Mouse (Mus musculus) kidney, adult 2 months (tissue): Measurements from ENCODE around the gene Zfp57.

Experiments
- CTCF ChIP-seq: fragments of 200-500 bp; conservative IDR thresholded peaks from 2 replicates; pipeline ENCODE4 v1.5.1; 2011; ENCODE audit warnings: low read depth, mild to moderate bottlenecking, control low read depth, low read length, moderate library complexity, mixed read lengths; ENCODE audit not compliant: insufficient read depth, insufficient read length
- POLR2A ChIP-seq: fragments of 200-500 bp; IDR thresholded peaks from one replicate; pipeline ENCODE4 v1.6.1; 2011; ENCODE audit warnings: low read depth, low read length, control low read depth

DNA sequence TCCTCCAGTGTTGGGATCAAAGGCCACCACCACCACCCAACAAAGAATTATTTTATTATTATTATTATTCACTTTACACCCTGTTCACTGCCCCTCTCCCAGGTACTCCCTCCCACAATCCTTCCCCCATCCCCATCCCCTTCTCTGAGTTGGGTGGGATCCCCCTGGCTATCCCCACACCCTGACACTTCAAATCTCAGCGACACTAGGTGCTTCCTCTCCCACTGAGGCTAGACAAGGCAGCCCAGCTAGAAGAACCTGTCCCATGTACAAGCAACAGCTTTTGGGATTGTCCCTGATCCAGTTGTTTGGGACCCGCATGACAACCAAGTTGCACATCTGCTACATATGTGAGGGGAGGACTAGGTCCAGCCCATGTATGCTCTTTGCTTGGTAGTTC, 48.3 kb upstream of the Zfp57 start:
- TF ChIP-seq POLR2A (no peak), CTCF (no peak)
